Mouse (Mus musculus): Measurements from ENCODE around the gene Mecom.
A peak's percentile ranks its signal among the peaks of the same experiment; 100 is the strongest.

Gene Mecom

GRCm38 (mm10) chr3:30009596-30009995 is 538.2 kb downstream of the Mecom start:
- DNase-seq = no peak

- no peak for DNase-seq
These were observed 542.9 kb downstream of the Mecom start for GRCm38 (mm10) chr3:30004888-30005405.

- DNase-seq = no peak
These were observed 547.5 kb downstream of the Mecom start for GRCm38 (mm10) chr3:30000260-30000659.

- no peak for DNase-seq
These were observed 548.8 kb downstream of the Mecom start for GRCm38 (mm10) chr3:29999035-29999434.

GRCm38 (mm10) chr3:29997068-29997467 is 550.7 kb downstream of the Mecom start:
- no peak for DNase-seq

GRCm38 (mm10) chr3:29993346-29993745 is 554.5 kb downstream of the Mecom start:
- peak; percentile 18 for DNase-seq

GRCm38 (mm10) chr3:29991523-29991922 is 556.3 kb downstream of the Mecom start:
- no peak for DNase-seq

- DNase-seq = no peak
These were observed 563.4 kb downstream of the Mecom start for GRCm38 (mm10) chr3:29984431-29984830.

GRCm38 (mm10) chr3:29981259-29981910 is 566.4 kb downstream of the Mecom start:
- DNase-seq = no peak

- DNase-seq = no peak
These were observed 567.3 kb downstream of the Mecom start for GRCm38 (mm10) chr3:29980531-29980930.

GRCm38 (mm10) chr3:29976580-29976979 is 571.2 kb downstream of the Mecom start:
- DNase-seq = no peak

GRCm38 (mm10) chr3:29968433-29968949 is 579.3 kb downstream of the Mecom start:
- DNase-seq = no peak

- DNase-seq = no peak
These were observed 583.9 kb downstream of the Mecom start for GRCm38 (mm10) chr3:29963953-29964352.

GRCm38 (mm10) chr3:29963447-29963846 is 584.4 kb downstream of the Mecom start:
- DNase-seq = no peak

- DNase-seq = no peak
These were observed 588.8 kb downstream of the Mecom start for GRCm38 (mm10) chr3:29959051-29959450.

- DNase-seq = no peak
These were observed 590.2 kb downstream of the Mecom start for GRCm38 (mm10) chr3:29957365-29958236.

GRCm38 (mm10) chr3:29953269-29953668 is 594.5 kb downstream of the Mecom start:
- DNase-seq = no peak

GRCm38 (mm10) chr3:29950853-29951252 is 597.0 kb downstream of the Mecom start:
- no peak for DNase-seq

- no peak for DNase-seq
These were observed 644.1 kb downstream of the Mecom start for GRCm38 (mm10) chr3:29903596-29904308.

Data from right cerebral cortex, adult 18-20 months (tissue).